Mouse (Mus musculus): ENCODE data around the gene Nrxn2.

Gene Nrxn2

DNA sequence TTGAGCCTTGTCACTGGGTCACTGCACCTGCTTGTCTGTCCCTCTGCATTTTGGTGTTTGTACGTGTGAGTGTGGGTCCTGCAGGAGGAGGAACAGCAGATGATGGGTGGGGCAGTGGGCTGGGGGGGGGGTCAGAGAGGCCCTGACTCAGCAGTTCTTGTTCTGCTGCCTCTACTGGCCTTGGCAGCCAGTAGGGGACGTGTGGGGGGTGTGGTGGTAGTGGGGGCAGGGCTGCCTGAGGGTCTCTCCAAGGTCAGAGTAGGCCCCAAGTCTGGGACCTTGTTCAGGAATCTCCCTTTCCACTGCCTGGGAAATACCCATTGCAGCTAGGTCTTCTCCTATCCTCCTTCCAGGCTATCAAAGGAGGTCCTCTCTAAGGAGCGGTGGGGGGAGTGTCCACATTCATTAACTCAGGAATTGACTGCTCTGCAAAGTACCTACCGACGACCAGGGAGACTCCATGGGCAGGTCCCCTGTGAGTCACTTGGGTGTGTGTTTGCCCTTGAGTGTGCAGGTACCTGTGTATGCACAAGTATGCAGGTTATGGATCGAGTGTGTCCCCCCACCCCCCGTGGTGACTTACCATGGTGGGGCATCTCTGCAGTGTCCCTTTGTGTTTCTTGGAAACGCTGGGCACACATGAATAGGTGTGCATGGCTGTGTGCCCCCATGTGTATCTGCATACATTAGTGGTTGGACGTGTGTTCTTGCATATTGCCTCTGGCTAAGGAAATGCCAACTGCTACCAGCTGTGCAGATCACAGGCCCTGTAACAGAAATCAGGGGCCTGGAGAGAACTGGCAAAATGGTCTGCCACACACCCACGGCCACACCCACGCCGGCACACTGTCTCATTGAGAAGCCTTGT lies 1.4 kb upstream of the Nrxn2 start:
- DNase-seq, result peak; percentile 67

DNA sequence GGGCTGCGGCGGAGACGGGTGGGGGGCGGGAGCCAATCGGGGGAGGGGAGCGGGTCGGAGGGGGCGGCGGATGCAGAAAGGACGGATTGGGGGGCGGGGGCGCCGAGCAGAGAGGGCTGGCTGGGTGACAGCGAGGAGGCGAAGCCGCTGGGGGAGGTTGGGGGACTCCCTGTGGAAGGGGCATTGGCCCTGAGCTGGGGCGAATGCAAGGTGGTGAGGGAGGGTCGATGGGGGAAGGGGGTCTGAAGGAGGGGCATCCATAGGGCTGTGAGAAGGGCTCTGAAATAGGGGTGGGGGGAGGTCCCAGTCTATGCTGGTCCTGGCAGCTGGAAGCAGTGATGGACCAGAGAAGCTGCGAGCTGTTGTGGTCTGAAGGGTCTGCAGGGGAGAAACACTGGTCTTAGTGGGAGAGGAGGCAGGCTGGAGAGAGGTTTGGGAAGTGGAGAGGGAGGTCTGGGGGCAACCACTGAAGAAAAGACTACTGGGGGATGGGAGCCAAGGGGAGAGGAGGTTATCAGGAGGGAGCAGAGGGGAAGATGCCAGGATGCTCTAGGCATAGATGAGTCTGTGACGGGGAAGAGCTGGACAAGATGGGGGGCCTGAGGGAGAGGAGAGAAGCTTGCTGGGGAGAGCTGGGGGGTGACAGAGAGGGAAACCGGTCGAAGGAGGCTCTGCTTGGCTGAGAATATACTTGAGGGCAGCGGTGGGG lies 607 bp downstream of the Nrxn2 start:
- DNase-seq, result peak; percentile 75

DNA sequence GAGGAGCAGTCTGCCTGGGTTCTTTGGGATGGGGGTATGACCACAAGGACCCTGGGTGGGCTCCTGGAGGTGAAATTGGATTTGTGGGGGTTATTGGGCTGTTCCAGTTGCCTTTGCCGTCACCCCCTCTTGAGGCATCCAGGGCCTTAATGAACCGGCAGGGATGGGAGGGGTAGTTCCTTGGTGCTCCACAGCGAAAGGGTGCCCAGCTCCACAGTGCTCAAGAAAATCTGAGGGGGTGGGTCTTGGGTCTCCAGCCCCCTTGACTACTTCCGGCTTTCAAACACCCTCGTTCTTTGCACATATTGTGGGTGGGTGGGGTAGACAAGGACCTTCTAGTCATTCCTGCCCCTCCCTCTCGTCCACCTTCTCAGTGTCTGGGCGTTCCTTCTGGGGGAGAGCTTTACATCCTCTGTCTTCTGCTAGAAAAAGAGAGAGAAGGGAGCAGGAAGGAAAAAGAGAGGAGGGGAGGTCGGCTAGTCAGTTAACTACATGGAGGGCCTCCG lies 1.3 kb downstream of the Nrxn2 start:
- DNase-seq, result peak; percentile 61

DNA sequence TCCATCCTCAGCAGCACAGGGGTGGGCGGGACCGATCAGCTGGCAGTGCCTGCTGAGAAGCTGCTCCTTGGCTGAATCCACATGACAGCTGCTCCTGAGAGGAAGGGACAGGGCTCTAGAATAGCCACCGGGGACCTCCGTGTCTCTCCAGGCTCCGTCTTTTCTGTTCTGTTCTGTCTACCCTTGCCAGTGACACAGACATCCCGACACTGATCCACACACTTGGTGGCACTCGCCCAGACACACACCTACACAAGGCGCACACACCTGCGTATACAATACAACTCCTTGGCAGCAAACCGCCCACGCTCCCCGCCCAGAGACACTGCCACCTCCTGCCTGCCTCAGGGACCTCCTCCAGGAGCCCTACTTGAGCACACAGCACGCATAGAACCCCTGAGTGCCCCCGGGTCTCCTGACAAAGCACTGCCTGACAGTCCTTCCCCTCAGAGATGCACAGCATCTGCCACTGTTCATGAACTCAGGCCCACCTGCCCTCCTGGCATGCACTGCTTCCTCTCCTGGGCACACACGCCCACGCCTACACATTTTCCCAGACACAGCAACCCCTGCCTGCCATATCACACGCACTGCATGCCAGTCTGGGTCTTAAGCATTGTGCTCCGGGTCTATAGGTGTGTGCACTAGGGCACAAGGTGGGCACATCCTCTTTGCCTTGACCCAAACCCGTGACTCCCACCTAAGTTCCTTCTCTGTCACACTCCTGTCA lies 2.1 kb downstream of the Nrxn2 start:
- peak; percentile 79 for DNase-seq

DNA sequence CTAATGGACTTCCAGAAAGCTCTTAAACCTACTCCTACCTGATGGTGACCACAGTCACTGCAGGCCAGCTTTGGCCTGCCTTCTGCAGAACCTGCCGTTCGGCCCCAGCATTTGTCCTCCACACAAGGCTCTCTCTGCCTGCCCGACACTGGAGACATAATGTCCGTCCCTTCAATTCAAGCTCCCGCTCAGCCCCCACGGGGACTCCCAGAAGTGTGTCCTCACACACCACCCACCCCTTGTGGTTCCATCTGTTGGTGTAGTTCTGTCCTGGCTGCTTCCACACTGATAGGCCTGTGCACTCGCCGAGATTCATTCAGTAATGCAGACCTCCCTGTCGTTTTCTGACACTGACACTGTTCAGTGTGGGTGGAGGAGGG lies 2.7 kb downstream of the Nrxn2 start:
- peak; percentile 55 for DNase-seq

DNA sequence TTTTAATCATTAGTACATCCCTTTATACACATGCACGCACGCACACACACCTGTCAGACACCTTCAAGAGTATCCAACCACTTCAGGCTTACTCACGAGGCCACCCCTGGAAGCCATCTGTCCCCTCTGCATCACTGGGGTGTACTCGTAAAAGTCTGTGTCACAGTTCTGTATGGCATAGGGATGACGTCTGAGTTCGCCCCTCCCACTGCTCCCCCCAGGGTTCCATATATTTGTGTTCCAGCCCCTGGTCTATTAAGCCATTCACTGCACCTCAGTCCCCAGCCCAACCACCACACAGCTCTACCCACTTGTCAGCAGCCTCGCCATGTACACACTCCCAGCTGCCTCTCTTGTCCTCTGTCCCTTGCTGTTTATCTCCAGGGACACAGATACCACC lies 3.5 kb downstream of the Nrxn2 start:
- DNase-seq, result peak; percentile 54

DNA sequence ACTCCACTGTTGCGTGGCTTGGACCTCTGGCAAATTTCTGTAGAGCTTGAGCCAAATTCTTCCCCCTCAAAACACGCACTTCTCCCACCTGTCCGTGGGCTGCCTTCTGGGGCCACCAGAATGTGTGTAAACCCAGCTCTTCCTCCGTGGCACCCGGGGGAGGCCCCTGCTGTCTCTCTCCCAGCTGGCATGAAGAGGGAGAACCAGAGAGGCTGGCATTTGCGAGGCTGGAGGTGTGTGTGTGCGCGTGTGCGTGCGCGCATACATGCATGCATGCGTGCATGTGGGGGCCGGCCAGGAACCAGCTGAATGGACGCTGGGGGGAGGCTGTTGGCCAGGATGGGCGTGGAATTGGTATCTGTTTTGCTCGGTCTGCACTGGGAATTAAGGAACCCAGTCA lies 4.7 kb downstream of the Nrxn2 start:
- DNase-seq, result peak; percentile 60

DNA sequence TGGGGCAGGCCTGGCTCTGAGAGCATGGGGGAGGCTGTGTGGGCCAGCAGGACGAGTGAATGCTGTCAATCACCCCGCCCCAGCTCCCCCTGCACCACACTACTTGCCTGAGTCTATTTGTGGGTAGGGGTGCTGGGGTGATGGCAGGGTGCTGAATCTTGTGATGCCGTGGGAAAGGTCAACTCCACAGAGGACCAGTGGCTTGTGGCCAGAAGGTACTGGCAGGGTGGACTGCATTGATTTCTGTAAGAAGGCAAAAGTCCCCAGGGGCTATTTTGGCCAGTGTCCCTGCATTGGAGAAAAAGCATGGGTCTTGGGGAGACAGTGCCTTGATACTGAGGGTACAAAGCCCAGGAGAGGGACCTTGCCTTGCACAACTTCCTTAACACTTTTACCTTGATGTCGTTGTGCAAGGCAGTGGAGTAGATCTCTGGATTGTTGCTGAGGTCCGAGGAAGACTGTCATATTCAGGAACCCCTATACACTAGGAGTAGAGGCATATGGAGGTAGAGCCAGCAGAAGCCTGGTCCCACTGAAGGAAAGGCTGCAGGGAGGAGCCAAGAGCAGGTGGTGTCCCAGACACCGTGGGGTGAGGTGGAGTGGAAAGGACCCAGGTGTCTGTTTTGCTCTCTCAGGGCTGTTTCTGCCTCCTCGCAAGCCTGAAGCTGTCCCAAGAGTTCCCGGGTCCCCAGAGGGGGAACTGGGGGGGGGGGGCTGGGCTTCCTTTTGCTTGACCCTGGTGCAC lies 5.8 kb downstream of the Nrxn2 start:
- peak; percentile 65 for DNase-seq

DNA sequence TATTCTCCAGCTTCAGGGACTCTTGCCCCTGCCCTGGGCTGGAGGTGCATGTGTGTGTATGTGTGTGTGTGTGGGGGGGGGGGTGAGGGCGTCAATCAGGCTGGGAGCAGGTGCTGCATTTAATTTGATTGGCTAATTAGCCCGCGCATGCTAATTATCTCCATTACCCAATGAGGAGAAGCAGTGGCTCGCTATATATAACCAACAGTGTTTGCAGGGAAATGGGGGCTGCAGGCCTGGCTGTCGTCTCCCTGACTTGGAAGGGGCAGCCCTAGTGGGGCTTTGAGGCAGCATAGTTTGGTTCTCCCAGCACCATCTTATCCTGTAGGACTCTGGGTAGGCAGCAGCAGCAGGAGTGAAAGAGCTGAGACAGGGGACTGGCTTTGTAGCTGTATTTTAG lies 7.1 kb downstream of the Nrxn2 start:
- peak; percentile 23 for DNase-seq

DNA sequence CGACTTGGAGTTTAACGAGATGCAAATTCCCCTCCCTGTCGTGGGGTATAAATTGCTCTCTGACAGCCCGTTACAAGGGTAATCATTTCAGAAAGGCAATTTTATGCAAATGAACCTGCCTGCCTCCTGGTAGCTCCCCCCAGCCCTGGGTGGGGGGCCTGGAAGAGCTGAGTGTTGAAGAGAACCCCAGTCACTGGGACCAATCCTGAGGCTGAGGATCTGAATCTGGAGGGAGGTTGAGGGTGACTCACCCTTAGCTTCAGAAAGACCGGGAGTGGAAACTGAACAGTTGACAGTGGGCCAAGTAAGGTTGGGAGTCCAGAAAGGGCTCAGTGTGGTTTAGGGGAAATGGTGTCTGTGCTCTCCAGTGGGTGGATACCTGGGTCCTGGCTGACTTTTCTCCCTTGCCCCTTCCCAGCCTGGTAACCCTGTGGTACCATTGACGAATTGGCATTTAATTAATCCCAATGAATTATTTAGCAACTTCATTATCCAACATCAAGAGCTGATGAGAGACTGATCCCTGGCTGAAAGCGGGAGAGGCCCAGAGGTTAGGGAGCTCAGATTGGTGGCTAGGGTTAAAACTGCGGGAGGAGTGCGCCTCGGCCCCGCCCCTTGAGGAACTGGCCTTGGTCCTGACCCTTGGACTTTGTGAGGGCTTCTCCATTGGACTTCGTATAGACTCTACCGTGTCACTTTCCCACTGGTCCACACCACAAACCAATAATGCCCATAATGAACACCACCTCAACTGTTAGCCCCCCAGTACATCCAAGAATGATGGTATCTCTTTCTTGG lies 8.4 kb downstream of the Nrxn2 start:
- peak; percentile 53 for DNase-seq

DNA sequence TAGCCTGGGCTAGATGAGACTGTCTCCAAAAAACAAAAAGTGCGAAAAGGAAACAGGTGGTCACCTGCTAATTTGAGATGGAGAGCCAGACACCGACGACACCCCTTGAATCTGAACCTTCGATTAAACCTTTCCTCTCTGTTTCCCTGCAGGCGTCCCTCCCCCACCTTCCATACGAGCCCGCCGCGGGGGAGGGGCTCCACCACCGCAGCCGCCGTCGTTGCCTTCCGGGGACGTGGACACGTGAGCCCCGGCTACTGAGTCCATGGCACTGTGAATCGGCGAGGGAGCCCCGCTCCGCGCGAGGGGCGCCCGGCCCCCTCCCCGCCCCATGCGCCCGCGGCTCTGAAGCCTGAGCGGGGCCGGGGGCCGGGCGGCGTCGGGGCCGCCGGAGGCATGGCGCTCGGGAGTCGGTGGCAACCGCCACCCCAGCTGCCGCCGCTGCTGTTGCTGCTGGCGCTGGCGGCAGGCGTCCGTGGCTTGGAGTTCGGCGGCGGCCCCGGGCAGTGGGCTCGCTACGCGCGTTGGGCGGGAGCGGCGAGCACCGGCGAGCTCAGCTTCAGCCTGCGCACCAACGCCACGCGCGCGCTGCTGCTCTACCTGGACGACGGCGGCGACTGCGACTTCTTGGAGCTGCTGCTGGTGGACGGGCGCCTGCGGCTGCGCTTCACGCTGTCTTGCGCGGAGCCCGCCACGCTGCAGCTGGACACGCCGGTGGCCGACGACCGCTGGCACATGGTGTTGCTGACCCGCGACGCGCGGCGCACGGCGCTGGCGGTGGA lies 9.3 kb downstream of the Nrxn2 start:
- peak; percentile 41 for DNase-seq

DNA sequence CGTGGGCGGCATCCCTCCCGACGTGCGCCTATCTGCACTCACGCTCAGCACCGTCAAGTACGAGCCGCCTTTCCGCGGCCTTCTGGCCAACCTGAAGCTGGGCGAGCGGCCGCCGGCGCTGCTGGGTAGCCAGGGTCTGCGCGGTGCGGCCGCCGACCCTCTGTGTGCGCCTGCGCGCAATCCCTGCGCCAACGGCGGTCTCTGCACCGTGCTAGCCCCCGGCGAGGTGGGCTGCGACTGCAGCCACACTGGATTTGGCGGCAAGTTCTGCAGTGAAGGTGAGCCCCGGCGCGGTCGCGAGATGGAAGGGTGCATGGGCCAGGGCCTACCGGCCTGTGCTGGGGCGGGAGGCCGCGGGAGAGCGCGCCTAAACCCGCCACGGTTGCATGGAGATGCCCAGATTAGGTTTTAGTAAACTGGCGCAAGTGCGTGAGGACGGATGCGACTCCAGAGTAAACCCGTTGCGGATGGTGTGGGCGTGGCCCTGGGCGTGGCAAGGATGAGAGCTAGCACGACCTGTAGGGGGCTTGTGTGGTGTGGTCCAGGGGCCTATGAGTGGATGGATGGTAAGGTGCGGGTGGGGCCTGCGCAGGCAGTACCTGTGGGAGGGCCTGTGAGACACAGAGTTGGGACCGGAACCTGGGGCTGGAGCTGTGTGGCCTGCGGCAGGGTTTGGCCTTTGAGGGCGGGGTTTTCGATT lies 10.1 kb downstream of the Nrxn2 start:
- DNase-seq, result peak; percentile 54

DNA sequence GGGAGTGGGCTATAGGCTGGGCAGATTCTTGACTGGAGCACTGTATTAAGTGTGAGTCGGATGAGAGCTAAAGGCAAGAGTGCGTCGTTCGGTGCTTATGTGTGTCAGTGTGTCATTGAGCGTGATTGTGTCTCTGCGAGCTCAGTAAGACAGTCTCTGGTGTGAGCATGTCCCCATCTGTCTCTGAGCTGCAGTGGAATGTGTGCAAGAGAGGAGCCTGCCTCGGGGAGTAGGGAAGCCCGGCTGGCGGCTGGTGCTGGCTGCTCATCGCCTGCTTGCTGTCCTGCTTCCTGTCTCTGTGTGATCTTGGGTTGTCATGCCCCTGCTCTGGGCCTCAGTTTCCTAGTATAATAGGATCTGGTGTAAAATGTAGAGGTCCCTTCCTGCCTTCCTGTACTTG lies 24.5 kb downstream of the Nrxn2 start:
- DNase-seq, result no peak

DNA sequence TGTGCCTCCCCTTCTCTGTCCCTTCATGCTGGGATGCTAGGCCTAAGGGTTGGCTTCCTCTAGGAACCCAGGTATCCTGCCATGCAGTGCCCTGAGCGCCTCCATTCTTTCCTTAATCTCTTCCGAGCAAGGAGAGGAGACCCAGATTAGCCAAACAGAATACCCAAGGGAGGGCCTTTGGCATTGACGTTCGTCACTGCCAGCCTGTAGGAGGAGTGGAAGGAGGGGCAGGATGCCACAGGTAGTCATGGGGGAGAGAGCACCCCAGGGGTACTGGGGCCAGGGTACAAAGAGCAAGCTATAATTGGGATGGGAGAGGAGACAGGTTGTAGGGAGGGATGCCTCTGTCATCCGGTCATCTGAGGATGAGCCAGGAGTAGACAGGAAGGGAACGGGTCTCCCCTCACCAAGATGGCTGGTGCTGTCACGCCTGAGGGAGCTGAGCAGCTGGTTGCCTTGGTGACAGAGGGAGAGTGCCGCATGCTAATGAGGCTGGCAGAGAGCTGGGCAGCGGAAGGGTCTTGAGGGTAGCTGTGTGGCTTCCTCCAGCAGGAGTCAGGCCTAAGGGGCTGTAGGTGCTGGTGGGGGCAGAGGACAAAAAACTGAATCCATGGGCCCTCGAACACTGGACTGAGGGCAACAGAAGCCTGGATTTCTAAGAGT lies 27.4 kb downstream of the Nrxn2 start:
- no peak for DNase-seq

DNA sequence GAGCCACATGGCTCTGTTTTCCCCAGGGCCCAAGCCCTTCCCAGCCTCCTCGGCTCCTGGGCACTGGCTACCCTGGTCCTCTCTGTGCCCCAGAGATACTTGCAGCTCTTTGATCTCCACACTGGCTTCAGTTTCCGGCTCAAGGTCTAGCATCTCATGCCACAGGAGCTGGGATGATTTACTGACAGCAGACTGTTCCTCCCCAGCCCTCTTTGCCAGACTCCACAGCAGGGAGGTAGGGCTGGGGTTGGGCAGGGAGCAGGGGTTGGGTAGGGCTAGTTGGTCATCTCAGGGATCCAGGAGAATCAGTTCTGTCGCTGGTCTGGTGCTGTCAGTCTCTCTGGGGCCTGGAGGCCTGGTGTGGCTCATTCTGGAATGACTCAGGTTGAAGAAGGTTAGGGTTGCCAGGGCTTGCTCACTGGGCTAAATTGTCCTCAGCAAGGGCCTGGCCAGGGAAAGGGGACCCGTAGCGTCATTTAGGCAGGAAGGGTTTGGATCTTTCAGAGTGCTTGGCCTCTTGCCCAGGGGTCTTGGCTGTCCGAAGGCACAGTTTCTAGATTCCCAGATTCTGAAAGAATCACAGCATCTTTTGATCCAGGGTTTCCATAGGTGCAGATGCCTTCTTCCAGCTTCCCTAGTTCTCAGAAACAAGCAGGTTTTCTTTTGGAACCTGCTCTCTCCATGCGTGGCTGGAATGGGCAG lies 28.4 kb downstream of the Nrxn2 start:
- DNase-seq, result no peak

DNA sequence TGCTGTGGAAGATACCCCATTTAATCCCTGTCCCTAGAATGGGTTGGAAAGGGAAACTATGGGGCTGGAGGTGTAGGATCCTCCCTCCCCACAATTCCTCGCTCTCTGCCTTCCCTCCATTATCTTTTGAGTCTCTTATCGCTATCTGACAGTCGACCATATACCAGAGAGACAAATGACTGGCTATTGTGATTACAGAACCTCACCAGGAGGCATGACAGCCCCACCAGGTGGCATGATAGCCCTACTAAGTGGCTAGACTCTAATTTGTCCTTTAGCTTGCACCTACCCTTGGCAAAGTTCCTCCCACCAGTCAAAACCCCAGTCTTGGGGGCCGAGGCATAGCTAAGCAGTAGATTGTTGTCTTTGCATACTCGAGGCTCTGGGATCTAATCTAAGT lies 30.2 kb downstream of the Nrxn2 start:
- DNase-seq, result no peak

DNA sequence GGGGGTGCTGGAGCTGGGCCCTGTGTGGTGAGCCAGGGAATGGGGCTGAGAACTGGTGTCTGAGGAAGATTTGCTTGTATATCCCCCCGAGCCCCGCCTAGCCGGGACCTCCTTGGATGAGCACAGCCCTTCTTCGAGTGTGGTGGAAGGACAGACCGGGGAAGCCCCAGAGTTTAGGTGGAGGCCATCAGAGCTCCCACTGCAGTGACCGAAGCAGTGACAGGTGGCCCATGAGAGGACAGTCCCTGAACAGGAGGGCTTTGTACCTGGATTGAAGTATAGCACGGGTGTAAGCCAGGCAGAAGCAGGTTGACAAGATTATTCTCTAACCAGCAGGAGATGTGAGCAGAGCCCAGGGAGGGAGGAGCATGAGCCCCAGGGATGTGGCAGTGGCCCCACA lies 31.3 kb downstream of the Nrxn2 start:
- no peak for DNase-seq

DNA sequence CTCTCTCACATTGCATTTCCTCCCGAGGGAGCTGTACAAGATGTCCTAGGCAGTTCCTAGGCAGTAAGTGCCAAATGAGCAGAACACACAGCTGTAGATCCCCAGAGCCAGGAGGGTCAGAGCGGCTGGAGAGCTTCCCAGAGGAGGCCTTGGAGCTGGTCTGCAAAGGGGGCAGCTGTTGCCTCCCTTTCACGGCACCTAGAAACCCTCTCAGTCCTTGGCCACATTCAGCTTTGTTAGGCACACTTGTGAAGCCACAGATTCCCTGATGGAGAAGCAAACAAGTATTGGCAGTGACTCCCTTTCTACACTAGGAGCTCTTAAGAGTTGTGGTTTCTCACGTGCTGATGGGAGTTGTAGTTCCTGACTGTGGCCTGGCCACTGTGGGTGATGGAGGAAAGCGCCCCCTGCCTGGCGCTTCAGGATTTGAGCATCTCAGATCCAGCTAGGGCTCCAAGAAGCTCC lies 33.5 kb downstream of the Nrxn2 start:
- peak; percentile 83 for DNase-seq
